Mouse (Mus musculus) embryonic facial prominence, embryonic 13.5 days (tissue): ENCODE results near the gene Abcg8. TPM values are rescaled to one million over a fixed set of nuclear protein-coding genes. Genes with fewer than 3 reads are reported as not detected.
A peak's percentile ranks its signal among the peaks of the same experiment; 100 is the strongest.

Source experiments
- ATAC-seq: fragments of 200-750 bp; cut with Nextera tagmentation; 2 replicates; pipeline ENCODE4 v1.8.0; 2017; ENCODE audit warnings: low read depth; ENCODE audit not compliant: insufficient number of reproducible peaks, insufficient read depth, low FRiP score, low TSS enrichment
- H3K27ac ChIP-seq: fragments of 300-500 bp; sonication (generic); 2 replicates; pipeline ENCODE4 v1.5.1; 2015; ENCODE audit warnings: moderate library complexity, mild to moderate bottlenecking, inconsistent platforms
- H3K27me3 ChIP-seq: fragments of 300-500 bp; sonication (generic); 2 replicates; pipeline ENCODE4 v1.6.1; 2015; ENCODE audit warnings: mild to moderate bottlenecking, inconsistent platforms
- H3K36me3 ChIP-seq: fragments of 300-500 bp; sonication (generic); 2 replicates; pipeline ENCODE4 v1.6.1; 2015; ENCODE audit warnings: mild to moderate bottlenecking, inconsistent platforms
- H3K4me1 ChIP-seq: fragments of 300-500 bp; sonication (generic); 2 replicates; pipeline ENCODE4 v1.6.1; 2015; ENCODE audit warnings: inconsistent platforms
- H3K4me2 ChIP-seq: fragments of 300-500 bp; sonication (generic); 2 replicates; pipeline ENCODE4 v1.6.1; 2015; ENCODE audit warnings: moderate library complexity, mild to moderate bottlenecking, inconsistent platforms
- H3K4me3 ChIP-seq: fragments of 300-500 bp; sonication (generic); 2 replicates; pipeline ENCODE4 v1.5.1; 2015; ENCODE audit warnings: mild to moderate bottlenecking, inconsistent platforms
- H3K9ac ChIP-seq: fragments of 300-500 bp; sonication (generic); 2 replicates; pipeline ENCODE4 v1.6.1; 2015; ENCODE audit warnings: mild to moderate bottlenecking, inconsistent platforms
- H3K9me3 ChIP-seq: fragments of 300-500 bp; sonication (generic); 2 replicates; pipeline ENCODE4 v1.6.1; 2016; ENCODE audit warnings: inconsistent platforms
- WGBS: fragments of 180-500 bp; shearing (Covaris S2); methylation state at CpG from one replicate; pipeline ENCODE4 v1.1.7; 2015; ENCODE audit warnings: mixed read lengths; 5-methylcytosine and 5-hydroxymethylcytosine counted together
- polyA plus RNA-seq: library from polyadenylated mRNA; unstranded; fragments of >200 nt; fragmentation: Nextera tagmentation; extraction: Ambion mirVana; gene quantifications from 2 replicates; pipeline ENCODE4 v1.2.1, GENCODE M21; 2015

The Abcg8 gene
- polyA plus RNA-seq, 1 experiment from 2014 or later: 0.14 TPM

GRCm38 (mm10) chr17:84684284-84684683 is 8.2 kb downstream of the Abcg8 start:
- H3K4me1 ChIP-seq: peaks cover 24% of the 10 kb centered on the region
- peaks cover 3% of the 10 kb centered on the region; the same call in 1 of the 2 replicates for H3K27me3 ChIP-seq
- H3K9me3 ChIP-seq: no peaks in the 10 kb centered on the region
- no peak for ATAC-seq
- H3K27ac ChIP-seq: no peak overlapping the region
- H3K4me3 ChIP-seq: no peak overlapping the region
- 51% methylated on average over 6 of the region's 6 CpGs for WGBS
- H3K9ac ChIP-seq: no peak overlapping the region
- H3K36me3 ChIP-seq: no peaks in the 10 kb centered on the region
- no peak overlapping the region for H3K4me2 ChIP-seq

- no peaks in the 10 kb centered on the region for H3K9me3 ChIP-seq
- H3K27me3 ChIP-seq: peaks cover 3% of the 10 kb centered on the region; the same call in 1 of the 2 replicates
- no peak for ATAC-seq
- no peak overlapping the region for H3K9ac ChIP-seq
- H3K36me3 ChIP-seq: no peaks in the 10 kb centered on the region
- H3K4me1 ChIP-seq: peaks cover 28% of the 10 kb centered on the region
- 53% methylated on average over 4 of the region's 4 CpGs for WGBS
- no peak overlapping the region for H3K4me3 ChIP-seq
- H3K27ac ChIP-seq: peak overlapping the region; percentile 29; the same call in 1 of the 2 replicates
- H3K4me2 ChIP-seq: no peak overlapping the region
These were observed 9.2 kb downstream of the Abcg8 start for GRCm38 (mm10) chr17:84685286-84685685.

- no peak overlapping the region for H3K9ac ChIP-seq
- ATAC-seq: 0 out of 2 replicates have a peak, but pooled peaks have one; percentile 40
- peaks cover 3% of the 10 kb centered on the region; the same call in 1 of the 2 replicates for H3K27me3 ChIP-seq
- no peak overlapping the region for H3K4me3 ChIP-seq
- no peaks in the 10 kb centered on the region for H3K36me3 ChIP-seq
- H3K27ac ChIP-seq: 0 out of 2 replicates have a peak overlapping the region, but pooled peaks have one; percentile 24
- 26% methylated on average over 5 of the region's 5 CpGs for WGBS
- H3K4me2 ChIP-seq: no peak overlapping the region; the same call in 1 of the 2 replicates
- no peaks in the 10 kb centered on the region for H3K9me3 ChIP-seq
- peaks cover 38% of the 10 kb centered on the region for H3K4me1 ChIP-seq
These were observed 11.9 kb downstream of the Abcg8 start for GRCm38 (mm10) chr17:84687994-84688393.

- no peak overlapping the region for H3K4me3 ChIP-seq
- no peak overlapping the region for H3K27ac ChIP-seq
- H3K36me3 ChIP-seq: no peaks in the 10 kb centered on the region
- H3K4me2 ChIP-seq: no peak overlapping the region
- H3K27me3 ChIP-seq: peaks cover 3% of the 10 kb centered on the region; the same call in 1 of the 2 replicates
- H3K9ac ChIP-seq: no peak overlapping the region
- WGBS: 87% methylated on average over 11 of the region's 11 CpGs
- peaks cover 38% of the 10 kb centered on the region for H3K4me1 ChIP-seq
- ATAC-seq: no peak
- H3K9me3 ChIP-seq: no peaks in the 10 kb centered on the region
These were observed 12.7 kb downstream of the Abcg8 start for GRCm38 (mm10) chr17:84688834-84689233.

GRCm38 (mm10) chr17:84689316-84689715 is 13.2 kb downstream of the Abcg8 start:
- WGBS: 40% methylated on average over 5 of the region's 5 CpGs
- Histone ChIP-seq H3K27ac (peak overlapping the region; percentile 44; the same call in 1 of the 2 replicates), H3K4me1 (peaks cover 38% of the 10 kb centered on the region), H3K9ac (no peak overlapping the region), H3K4me2 (no peak overlapping the region), H3K36me3 (no peaks in the 10 kb centered on the region), H3K9me3 (no peaks in the 10 kb centered on the region), H3K4me3 (no peak overlapping the region), H3K27me3 (peaks cover 3% of the 10 kb centered on the region; the same call in 1 of the 2 replicates)
- ATAC-seq: no peak

- peaks cover 34% of the 10 kb centered on the region for H3K4me1 ChIP-seq
- no peak overlapping the region for H3K4me3 ChIP-seq
- H3K27me3 ChIP-seq: peaks cover 3% of the 10 kb centered on the region; the same call in 1 of the 2 replicates
- WGBS: 60% methylated on average over 5 of the region's 5 CpGs
- no peaks in the 10 kb centered on the region for H3K36me3 ChIP-seq
- H3K9ac ChIP-seq: no peak overlapping the region
- peak overlapping the region; percentile 52; the same call in 1 of the 2 replicates for H3K27ac ChIP-seq
- no peak overlapping the region for H3K4me2 ChIP-seq
- H3K9me3 ChIP-seq: no peaks in the 10 kb centered on the region
- 0 out of 2 replicates have a peak, but pooled peaks have one; percentile 33 for ATAC-seq
These were observed 14.0 kb downstream of the Abcg8 start for GRCm38 (mm10) chr17:84690111-84690510.

GRCm38 (mm10) chr17:84693741-84694140 is 17.6 kb downstream of the Abcg8 start:
- no peak overlapping the region for H3K27ac ChIP-seq
- H3K36me3 ChIP-seq: no peaks in the 10 kb centered on the region
- WGBS: 78% methylated on average over 2 of the region's 2 CpGs
- peaks cover 18% of the 10 kb centered on the region for H3K4me1 ChIP-seq
- ATAC-seq: no peak
- H3K27me3 ChIP-seq: peaks cover 9% of the 10 kb centered on the region
- H3K4me3 ChIP-seq: no peak overlapping the region
- no peak overlapping the region for H3K9ac ChIP-seq
- H3K4me2 ChIP-seq: no peak overlapping the region
- H3K9me3 ChIP-seq: no peaks in the 10 kb centered on the region

GRCm38 (mm10) chr17:84696537-84696936 is 20.4 kb downstream of the Abcg8 start:
- 57% methylated on average over 6 of the region's 6 CpGs for WGBS
- Histone ChIP-seq H3K9me3 (no peaks in the 10 kb centered on the region), H3K4me3 (no peak overlapping the region), H3K4me1 (peaks cover 20% of the 10 kb centered on the region), H3K9ac (no peak overlapping the region), H3K36me3 (no peaks in the 10 kb centered on the region), H3K27ac (no peak overlapping the region), H3K4me2 (no peak overlapping the region), H3K27me3 (peaks cover 7% of the 10 kb centered on the region; the same call in 1 of the 2 replicates)
- no peak for ATAC-seq

GRCm38 (mm10) chr17:84698727-84699126 is 22.6 kb downstream of the Abcg8 start:
- WGBS: 30% methylated on average over 5 of the region's 5 CpGs

GRCm38 (mm10) chr17:84707407-84707806 is 31.3 kb downstream of the Abcg8 start:
- Histone ChIP-seq H3K36me3 (peaks cover 43% of the 10 kb centered on the region), H3K4me1 (peaks cover 20% of the 10 kb centered on the region), H3K9ac (no peak overlapping the region), H3K4me3 (no peak overlapping the region), H3K9me3 (no peaks in the 10 kb centered on the region), H3K27me3 (no peaks in the 10 kb centered on the region), H3K4me2 (no peak overlapping the region), H3K27ac (no peak overlapping the region)
- no peak for ATAC-seq
- WGBS: 66% methylated on average over 4 of the region's 4 CpGs

More at GRCm38 (mm10) chr17:84698727-84699126, 22.6 kb downstream of the Abcg8 start:
- Histone ChIP-seq H3K27me3 (peaks cover 7% of the 10 kb centered on the region; the same call in 1 of the 2 replicates), H3K4me1 (peaks cover 34% of the 10 kb centered on the region), H3K9ac (no peak overlapping the region), H3K27ac (no peak overlapping the region), H3K9me3 (no peaks in the 10 kb centered on the region), H3K4me3 (no peak overlapping the region), H3K4me2 (no peak overlapping the region), H3K36me3 (no peaks in the 10 kb centered on the region)
- 0 out of 2 replicates have a peak, but pooled peaks have one; percentile 15 for ATAC-seq

- Histone ChIP-seq H3K36me3 (peaks cover 43% of the 10 kb centered on the region), H3K4me1 (peaks cover 15% of the 10 kb centered on the region), H3K27me3 (no peaks in the 10 kb centered on the region), H3K4me2 (no peak overlapping the region), H3K9me3 (no peaks in the 10 kb centered on the region), H3K9ac (no peak overlapping the region), H3K27ac (no peak overlapping the region), H3K4me3 (no peak overlapping the region)
- WGBS: 85% methylated on average over 7 of the region's 7 CpGs
- no peak for ATAC-seq
These were observed 32.7 kb downstream of the Abcg8 start for GRCm38 (mm10) chr17:84708818-84709217.

- peaks cover 43% of the 10 kb centered on the region for H3K36me3 ChIP-seq
- 0 out of 2 replicates have a peak overlapping the region, but pooled peaks have one; percentile 14 for H3K4me2 ChIP-seq
- H3K4me1 ChIP-seq: peaks cover 16% of the 10 kb centered on the region
- no peaks in the 10 kb centered on the region for H3K9me3 ChIP-seq
- no peaks in the 10 kb centered on the region for H3K27me3 ChIP-seq
- ATAC-seq: no peak
- no peak overlapping the region for H3K27ac ChIP-seq
- no peak overlapping the region for H3K9ac ChIP-seq
- no peak overlapping the region for H3K4me3 ChIP-seq
- 42% methylated on average over 17 of the region's 17 CpGs for WGBS
These were observed 33.3 kb downstream of the Abcg8 start for GRCm38 (mm10) chr17:84709403-84709851.
